Mouse (Mus musculus) embryonic facial prominence, embryonic 14.5 days (tissue): ENCODE measurements around the gene Zscan12. TPM values are rescaled to one million over a fixed set of nuclear protein-coding genes. Genes with fewer than 3 reads are reported as not detected.

ENCODE experiments used
- microRNA-seq: library from miRNA; unstranded; fragments of <30 nt; microRNA quantifications from one replicate; pipeline ENCODE4, GENCODE M21; 2016; ENCODE audit warnings: borderline number of aligned reads
- polyA plus RNA-seq: library from polyadenylated mRNA; unstranded; fragments of >200 nt; fragmentation: Nextera tagmentation; extraction: Ambion mirVana; gene quantifications from 2 replicates; pipeline ENCODE4 v1.2.1, GENCODE M21; 2014

Gene Zscan12
- polyA plus RNA-seq, 1 experiment from 2014 or later = 11.1 TPM

Small RNA genes within 50 kb of the gene (microRNA-seq; reads per million reads assigned to microRNA genes)
- gene Mir6942 = not detected

Other genes with a start within 250 kb of the Zscan12 start
- gene Olfr263, start 233.2 kb upstream of the Zscan12 start, polyA plus RNA-seq = 0.18 TPM in 1 of 2 replicates, not detected in the other
- not detected in 2 replicates for gene Olfr1368, start 217.0 kb upstream of the Zscan12 start, polyA plus RNA-seq
- gene Trim27, start 183.4 kb upstream of the Zscan12 start, polyA plus RNA-seq = 111 and 127 TPM in 2 replicates
- not detected in 2 replicates for gene Gpx5, start 70.1 kb upstream of the Zscan12 start, polyA plus RNA-seq
- not detected in 2 replicates for gene Gpx6, start 50.7 kb upstream of the Zscan12 start, polyA plus RNA-seq
- not detected in 2 replicates for gene Olfr1367, start 15.9 kb upstream of the Zscan12 start, polyA plus RNA-seq
- 62.9 and 70.1 TPM in 2 replicates for gene Zkscan3, start 39.9 kb downstream of the Zscan12 start, polyA plus RNA-seq
- 2.3 and 2.5 TPM in 2 replicates for gene Pgbd1, start 78.2 kb downstream of the Zscan12 start, polyA plus RNA-seq
- 14.1 and 14.9 TPM in 2 replicates for gene Zscan26, start 90.9 kb downstream of the Zscan12 start, polyA plus RNA-seq
- 2.7 and 2.9 TPM in 2 replicates for gene Nkapl, start 105.7 kb downstream of the Zscan12 start, polyA plus RNA-seq
- 3.3 and 3.4 TPM in 2 replicates for gene Zkscan4, start 116.1 kb downstream of the Zscan12 start, polyA plus RNA-seq
- not detected in 2 replicates for gene Gm10065, start 116.6 kb downstream of the Zscan12 start, polyA plus RNA-seq
- gene AK157302, start 132.4 kb downstream of the Zscan12 start, polyA plus RNA-seq = 0.11 and 0.79 TPM in 2 replicates
- gene Gm11273, start 138.6 kb downstream of the Zscan12 start, polyA plus RNA-seq = 5.9 and 6.8 TPM in 2 replicates
- 8.5 and 9.8 TPM in 2 replicates for gene Zkscan8, start 168.3 kb downstream of the Zscan12 start, polyA plus RNA-seq
- 0.14 and 0.28 TPM in 2 replicates for gene Olfr1366, start 180.0 kb downstream of the Zscan12 start, polyA plus RNA-seq
- gene Olfr1535, start 197.1 kb downstream of the Zscan12 start, polyA plus RNA-seq = 0.12 TPM in 1 of 2 replicates, not detected in the other
- not detected in 2 replicates for gene Olfr1364, start 218.9 kb downstream of the Zscan12 start, polyA plus RNA-seq